In the genomic region with DNA sequence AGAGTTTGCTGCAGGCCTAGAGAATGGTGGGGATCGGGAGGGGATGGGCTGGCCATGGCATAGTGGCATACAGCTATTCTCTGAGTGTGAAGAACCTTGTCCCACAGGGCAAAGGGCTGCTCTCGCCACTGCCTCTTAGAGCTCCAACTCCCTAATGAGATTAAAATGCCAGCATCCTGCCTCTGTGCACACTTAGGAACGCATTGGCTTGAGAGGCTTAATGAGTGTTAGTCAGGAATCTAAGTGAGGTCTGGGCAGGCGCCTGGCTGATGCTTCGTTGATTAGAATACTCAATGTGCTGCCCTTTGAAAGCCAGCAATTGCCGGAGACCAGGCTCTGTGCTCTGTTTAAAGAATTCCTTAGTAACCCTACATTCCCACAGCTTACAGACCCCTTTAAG, we compare ENCODE assay signal across 19 mouse cellular contexts.
DNase-seq lines count a peak whose midpoint lies in the region; ATAC-seq and TF ChIP-seq lines count a peak whose summit lies in the region.
"Had no signal": no experiment of that assay in that cellular context is flagged by ENCODE, and none has a peak within 500 bp of the region (broad histone marks: within the 10 kb centered on the region; RNA-seq: fewer than 3 reads in every experiment).

No protein-coding gene starts in this region.

- TF ChIP-seq CTCF in kidney, postnatal 0 days (IDR thresholded peaks at IDR 0.05; ENCODE audit: low read depth) = no peak

- ATAC-seq in kidney, postnatal 0 days (replicated peaks; ENCODE audit: low FRiP score, low read depth) = peak; percentile 12; the same call in 1 of the 2 replicates
- ATAC-seq in forebrain, embryonic 16.5 days = peak; percentile 63
- ATAC-seq in midbrain, embryonic 16.5 days = peak; percentile 55
- ATAC-seq in granulocyte monocyte progenitor cell, adult 5-6 weeks (replicated peaks; ENCODE audit: poor library complexity, severe bottlenecking) = no peak

- H3K27ac ChIP-seq in kidney, postnatal 0 days = no peak overlapping the region
- 0 out of 2 replicates have a peak overlapping the region, but pooled peaks have one; percentile 9 for H3K27ac ChIP-seq in forebrain, embryonic 10.5 days
- H3K27ac ChIP-seq in forebrain, embryonic 16.5 days (ENCODE audit: low read length) = no peak overlapping the region; the same call in 1 of the 2 replicates
- no peak overlapping the region for H3K27ac ChIP-seq in midbrain, embryonic 16.5 days (ENCODE audit: low read length)
- H3K27ac ChIP-seq: embryonic facial prominence, embryonic 13.5 days; limb, embryonic 13.5 days; liver, embryonic 15.5 days; neural tube, embryonic 12.5 days had no signal

- H3K36me3 ChIP-seq in kidney, postnatal 0 days (ENCODE audit: insufficient read depth, low read length) = no peaks in the 10 kb centered on the region
- no peaks in the 10 kb centered on the region for H3K36me3 ChIP-seq in forebrain, embryonic 10.5 days (replicated peaks)
- H3K36me3 ChIP-seq in forebrain, embryonic 16.5 days (ENCODE audit: control insufficient read depth, insufficient read depth) = no peaks in the 10 kb centered on the region
- H3K36me3 ChIP-seq in midbrain, embryonic 16.5 days (ENCODE audit: control insufficient read depth, insufficient read depth, low read length) = no peaks in the 10 kb centered on the region
- H3K36me3 ChIP-seq: embryonic facial prominence, embryonic 13.5 days; G1E; limb, embryonic 13.5 days; liver, embryonic 15.5 days; neural tube, embryonic 12.5 days had no signal

- no peak overlapping the region for H3K4me2 ChIP-seq in kidney, postnatal 0 days (ENCODE audit: low read length)
- H3K4me2 ChIP-seq in forebrain, embryonic 16.5 days (ENCODE audit: low read length) = no peak overlapping the region
- no peak overlapping the region for H3K4me2 ChIP-seq in midbrain, embryonic 16.5 days (ENCODE audit: low read length)
- H3K4me2 ChIP-seq: embryonic facial prominence, embryonic 13.5 days; heart, embryonic 11.5 days; limb, embryonic 13.5 days; liver, embryonic 15.5 days; neural tube, embryonic 12.5 days had no signal

- H3K9ac ChIP-seq in kidney, postnatal 0 days (ENCODE audit: low read depth, low read length) = no peak overlapping the region
- H3K9ac ChIP-seq in forebrain, embryonic 16.5 days (replicated peaks; ENCODE audit: low read depth, low read length) = no peak overlapping the region
- no peak overlapping the region for H3K9ac ChIP-seq in midbrain, embryonic 16.5 days (ENCODE audit: low read depth, low read length)
- H3K9ac ChIP-seq: embryonic facial prominence, embryonic 13.5 days; limb, embryonic 13.5 days; liver, embryonic 15.5 days; neural tube, embryonic 12.5 days had no signal

- no peaks in the 10 kb centered on the region for H3K9me3 ChIP-seq in kidney, postnatal 0 days (replicated peaks; ENCODE audit: low read length)
- H3K9me3 ChIP-seq in forebrain, embryonic 10.5 days = no peaks in the 10 kb centered on the region
- no peaks in the 10 kb centered on the region for H3K9me3 ChIP-seq in forebrain, embryonic 16.5 days (ENCODE audit: control insufficient read depth, low read length)
- no peaks in the 10 kb centered on the region for H3K9me3 ChIP-seq in midbrain, embryonic 16.5 days (replicated peaks; ENCODE audit: control insufficient read depth, low read length, poor library complexity, severe bottlenecking)
- H3K9me3 ChIP-seq: embryonic facial prominence, embryonic 13.5 days; limb, embryonic 13.5 days; liver, embryonic 15.5 days; neural tube, embryonic 12.5 days had no signal

- peaks cover 10% of the 10 kb centered on the region for H3K4me1 ChIP-seq in kidney, postnatal 0 days (replicated peaks; ENCODE audit: insufficient read depth, low read length)
- H3K4me1 ChIP-seq in forebrain, embryonic 10.5 days = peaks cover 25% of the 10 kb centered on the region
- peaks cover 19% of the 10 kb centered on the region for H3K4me1 ChIP-seq in forebrain, embryonic 16.5 days (replicated peaks; ENCODE audit: control insufficient read depth, insufficient read depth, low read length)
- H3K4me1 ChIP-seq in midbrain, embryonic 16.5 days (ENCODE audit: control insufficient read depth, insufficient read depth, low read length) = no peaks in the 10 kb centered on the region; the same call in 1 of the 2 replicates
- H3K4me1 ChIP-seq: liver, embryonic 15.5 days; neural tube, embryonic 12.5 days had no signal

- no peak for DNase-seq in kidney, postnatal 0 days (ENCODE audit: low spot score)
- DNase-seq in kidney, adult 18-20 months = no peak
- peak; percentile 35 for DNase-seq in forebrain, embryonic 10.5 days (ENCODE audit: extremely low spot score, low spot score)
- DNase-seq in frontal cortex, adult 2 months (ENCODE audit: extremely low spot score in 1 of 2, low spot score in 1 of 2) = no peak
- DNase-seq in adrenal gland, postnatal 25 days = no peak
- DNase-seq: adrenal gland, postnatal 36 days; cerebellum, postnatal 36 days; gastrocnemius, postnatal 10 days; lung, postnatal 14 days; right cerebral cortex, adult 18-20 months had no signal

- 61% methylated on average over 6 of the region's 6 CpGs for WGBS in kidney, postnatal 0 days
- 29% methylated on average over 6 of the region's 6 CpGs for WGBS in forebrain, embryonic 10.5 days
- WGBS in forebrain, embryonic 16.5 days = 13% methylated on average over 6 of the region's 6 CpGs
- 26% methylated on average over 6 of the region's 6 CpGs for whole genome bisulfite sequencing in midbrain, embryonic 16.5 days

- no peaks in the 10 kb centered on the region for H3K27me3 ChIP-seq in kidney, postnatal 0 days (ENCODE audit: insufficient read depth, low read length)
- peaks cover 5% of the 10 kb centered on the region; the same call in 1 of the 2 replicates for H3K27me3 ChIP-seq in forebrain, embryonic 10.5 days (ENCODE audit: poor library complexity, severe bottlenecking)
- no peaks in the 10 kb centered on the region for H3K27me3 ChIP-seq in forebrain, embryonic 16.5 days (replicated peaks; ENCODE audit: control insufficient read depth, insufficient read depth, low read length)
- H3K27me3 ChIP-seq in midbrain, embryonic 16.5 days (ENCODE audit: control insufficient read depth, insufficient read depth, low read depth, low read length) = no peaks in the 10 kb centered on the region
- H3K27me3 ChIP-seq: embryonic facial prominence, embryonic 13.5 days; limb, embryonic 13.5 days; liver, embryonic 15.5 days; neural tube, embryonic 12.5 days had no signal

- H3K4me3 ChIP-seq in kidney, postnatal 0 days (replicated peaks; ENCODE audit: low read depth, low read length) = no peak overlapping the region
- no peak overlapping the region for H3K4me3 ChIP-seq in forebrain, embryonic 10.5 days
- H3K4me3 ChIP-seq in forebrain, embryonic 16.5 days (replicated peaks; ENCODE audit: low read length) = no peak overlapping the region
- H3K4me3 ChIP-seq in midbrain, embryonic 16.5 days (ENCODE audit: low read depth, low read length) = no peak overlapping the region
- H3K4me3 ChIP-seq: embryonic facial prominence, embryonic 13.5 days; limb, embryonic 13.5 days; liver, embryonic 15.5 days; neural tube, embryonic 12.5 days had no signal
